Mouse (Mus musculus) liver, adult 2 months (tissue): ENCODE data around the gene Col18a1. TPM values are rescaled to one million over a fixed set of nuclear protein-coding genes. Genes with fewer than 3 reads are reported as not detected.

ENCODE experiments used
- DNase-seq: peaks from one replicate; pipeline ENCODE4 v3.0.0-alpha.2; 2011; ENCODE audit warnings: low read depth, low spot score; ENCODE audit errors: extremely low read depth
- H3K27ac ChIP-seq: fragments of 200-500 bp; replicated peaks from 2 replicates; pipeline ENCODE4 v1.5.1; 2012; ENCODE audit warnings: low read depth, mild to moderate bottlenecking, control low read depth, inconsistent platforms, low read length; ENCODE audit not compliant: insufficient read depth
- H3K27me3 ChIP-seq: fragments of 200-500 bp; 2 replicates; pipeline ENCODE4 v1.6.1; 2012; ENCODE audit warnings: mild to moderate bottlenecking, moderate library complexity, low read length, inconsistent platforms; ENCODE audit not compliant: control insufficient read depth, insufficient read depth
- H3K36me3 ChIP-seq: fragments of 200-500 bp; 2 replicates; pipeline ENCODE4 v1.6.1; 2012; ENCODE audit warnings: low read length, inconsistent platforms; ENCODE audit not compliant: control insufficient read depth, insufficient read depth
- H3K4me1 ChIP-seq: fragments of 200-500 bp; 2 replicates; pipeline ENCODE4 v1.6.1; 2011; ENCODE audit warnings: low read length; ENCODE audit not compliant: control insufficient read depth, insufficient read depth
- H3K4me3 ChIP-seq: fragments of 200-500 bp; 2 replicates; pipeline ENCODE4 v1.5.1; 2011; ENCODE audit warnings: low read depth, mild to moderate bottlenecking, control low read depth, low read length, moderate library complexity; ENCODE audit not compliant: insufficient read depth
- H3K79me2 ChIP-seq: fragments of 200-500 bp; 2 replicates; pipeline ENCODE4 v1.6.1; 2012; ENCODE audit warnings: inconsistent platforms, mild to moderate bottlenecking, low read length, moderate library complexity; ENCODE audit not compliant: control insufficient read depth, insufficient read depth
- H3K9ac ChIP-seq: fragments of 200-500 bp; 2 replicates; pipeline ENCODE4 v1.6.1; 2012; ENCODE audit warnings: low read depth, mild to moderate bottlenecking, control low read depth, inconsistent platforms, low read length
- CTCF ChIP-seq: fragments of 200-500 bp; IDR thresholded peaks from 2 replicates; pipeline ENCODE4 v1.5.1; 2011; ENCODE audit warnings: low read depth, low read length, control low read depth
- POLR2A ChIP-seq: fragments of 200-500 bp; IDR thresholded peaks from 2 replicates; pipeline ENCODE4 v1.6.1; 2011; ENCODE audit warnings: low read length, control low read depth; ENCODE audit not compliant: insufficient read depth; ENCODE audit errors: extremely low read depth
- WGBS: fragments of 180-500 bp; shearing (Covaris S2); methylation state at CpG from one replicate; pipeline ENCODE4 v1.1.7; 2018; 5-methylcytosine and 5-hydroxymethylcytosine counted together
- polyA plus RNA-seq: library from polyadenylated mRNA; depleted of rRNA; stranded (reverse); fragments of >200 nt; gene quantifications from 2 replicates; pipeline ENCODE4 v1.2.3, GENCODE M21; 2012
- total RNA-seq: library from RNA; depleted of rRNA; stranded (reverse); fragments of >200 nt; gene quantifications from 2 replicates; pipeline ENCODE4 v1.2.3, GENCODE M21; 2014

Col18a1 gene
- total and polyA plus RNA-seq, 2 experiments = 260 to 452 TPM

DNA sequence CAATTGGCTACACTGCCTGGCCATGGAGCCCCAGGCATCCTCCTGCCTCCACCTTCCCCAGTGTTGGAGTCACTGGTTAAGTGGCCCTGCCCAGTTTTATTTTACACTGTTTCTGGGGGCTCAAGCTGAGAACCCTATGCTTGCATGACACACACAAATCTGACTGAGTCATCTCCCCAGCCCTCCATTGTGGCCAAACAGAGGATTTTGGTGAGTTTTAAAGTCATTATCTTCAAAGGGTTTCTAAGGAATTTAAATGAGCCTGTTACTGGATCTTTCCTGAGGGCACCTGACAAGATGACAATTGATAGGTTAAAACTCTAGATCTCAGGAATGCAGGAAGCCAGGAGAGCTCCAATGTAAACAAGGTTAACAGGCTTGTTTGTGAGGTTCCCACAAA lies 27.1 kb upstream of the Col18a1 start:
- Histone ChIP-seq H3K27ac (no peak overlapping the region), H3K4me3 (no peak overlapping the region), H3K79me2 (no peaks in the 10 kb centered on the region), H3K9ac (no peak overlapping the region), H3K4me1 (no peaks in the 10 kb centered on the region), H3K36me3 (no peaks in the 10 kb centered on the region), H3K27me3 (no peaks in the 10 kb centered on the region)
- no peak for DNase-seq
- TF ChIP-seq CTCF (no peak), POLR2A (no peak)

DNA sequence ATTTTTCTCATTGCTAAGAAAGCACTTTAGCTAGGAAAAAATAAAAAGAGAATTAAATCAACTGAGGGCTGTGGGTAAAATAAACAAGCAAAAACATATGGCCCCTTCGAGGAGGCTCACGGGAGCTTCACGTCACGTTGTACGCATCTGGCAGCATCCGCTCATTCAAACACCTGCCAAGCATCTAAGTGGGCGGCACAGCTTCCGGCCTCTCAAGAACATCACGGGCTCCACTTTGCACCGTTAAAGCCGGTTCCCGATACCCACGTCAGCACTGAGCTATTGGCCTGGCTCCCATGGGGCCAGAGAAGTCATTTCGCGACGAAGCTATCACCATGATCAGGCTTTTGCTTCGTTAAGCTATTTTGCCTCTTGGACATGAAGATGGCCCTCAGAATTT lies 26.4 kb upstream of the Col18a1 start:
- H3K27ac ChIP-seq = no peak overlapping the region
- H3K4me3 ChIP-seq = no peak overlapping the region
- WGBS = 85% methylated on average over 17 of the region's 17 CpGs
- H3K79me2 ChIP-seq = no peaks in the 10 kb centered on the region
- H3K4me1 ChIP-seq = no peaks in the 10 kb centered on the region
- no peaks in the 10 kb centered on the region for H3K27me3 ChIP-seq
- no peak for DNase-seq
- TF ChIP-seq CTCF (no peak), POLR2A (no peak)
- H3K9ac ChIP-seq = no peak overlapping the region
- no peaks in the 10 kb centered on the region for H3K36me3 ChIP-seq

DNA sequence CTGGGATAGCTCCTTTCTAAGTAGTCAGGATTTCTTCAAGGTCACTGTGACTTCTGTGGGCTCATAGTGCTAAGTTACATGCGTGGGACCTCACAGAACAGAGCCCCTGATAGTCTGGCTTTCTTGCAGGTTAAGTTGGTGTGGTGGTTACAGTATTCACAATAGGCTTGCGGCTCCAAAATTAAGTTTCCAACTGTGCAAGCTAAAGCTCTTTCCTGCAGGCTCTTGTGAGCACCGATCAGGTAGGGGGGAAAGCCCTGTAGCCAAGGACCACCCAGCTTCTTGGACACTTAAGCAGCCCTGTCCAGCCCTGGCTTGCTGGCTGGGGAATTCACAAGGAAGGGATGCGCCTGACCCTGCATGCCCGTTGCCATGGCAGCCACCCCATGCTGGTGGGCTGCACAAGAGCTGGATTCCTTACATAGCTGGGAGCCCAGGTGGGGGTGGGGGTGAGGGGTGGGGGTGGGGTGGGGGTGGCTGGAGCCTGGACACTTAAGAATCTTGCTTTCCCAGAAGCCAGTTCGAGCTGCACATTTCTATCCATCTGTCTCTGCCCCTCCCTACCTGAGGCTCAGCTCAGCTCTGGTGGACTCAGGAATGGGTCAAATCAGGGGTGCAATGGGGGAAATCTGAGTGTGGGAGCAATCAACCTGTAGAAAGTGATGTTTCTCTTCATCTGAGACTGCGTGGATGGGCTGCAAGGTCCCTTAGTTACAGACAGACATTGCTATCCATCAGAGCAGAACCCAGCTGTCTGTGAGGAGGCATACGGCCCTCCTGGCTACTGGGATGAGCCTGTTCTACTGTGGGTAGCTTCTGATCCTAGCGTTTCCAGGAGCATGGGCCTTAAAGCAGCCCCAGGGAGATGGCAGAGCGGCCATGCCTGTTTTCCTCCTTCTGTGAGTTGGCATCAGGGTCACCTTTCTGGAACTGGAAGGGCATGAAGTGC lies 24.9 kb upstream of the Col18a1 start:
- no peak for DNase-seq
- H3K27me3 ChIP-seq = no peaks in the 10 kb centered on the region
- H3K36me3 ChIP-seq = no peaks in the 10 kb centered on the region
- H3K27ac ChIP-seq = no peak overlapping the region
- WGBS = 71% methylated on average over 10 of the region's 10 CpGs
- no peaks in the 10 kb centered on the region for H3K4me1 ChIP-seq
- no peak overlapping the region for H3K9ac ChIP-seq
- no peak for TF ChIP-seq POLR2A
- TF ChIP-seq CTCF = no peak
- no peak overlapping the region for H3K4me3 ChIP-seq
- H3K79me2 ChIP-seq = no peaks in the 10 kb centered on the region

DNA sequence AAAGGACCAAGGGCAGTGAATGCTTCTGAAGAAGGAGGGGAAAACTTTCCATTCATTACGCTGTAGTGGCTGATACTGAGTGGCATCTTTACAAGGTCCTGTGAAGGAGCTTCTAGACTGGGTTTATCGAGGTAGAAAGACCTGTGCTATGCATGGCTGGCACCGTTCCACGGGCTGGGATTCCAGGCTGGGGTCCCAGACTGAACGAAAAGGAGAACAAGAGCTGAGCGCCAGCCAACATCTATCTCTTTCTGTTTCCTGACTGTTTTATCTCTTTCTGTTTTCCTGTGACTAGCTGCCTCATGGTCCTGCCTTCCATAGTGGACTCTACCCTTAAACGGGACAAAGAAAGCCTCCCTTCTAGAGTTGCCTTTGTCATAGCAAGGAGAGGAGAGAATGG lies 21.1 kb upstream of the Col18a1 start:
- Histone ChIP-seq H3K36me3 (no peaks in the 10 kb centered on the region), H3K79me2 (no peaks in the 10 kb centered on the region), H3K27ac (no peak overlapping the region), H3K27me3 (no peaks in the 10 kb centered on the region), H3K9ac (no peak overlapping the region), H3K4me1 (no peaks in the 10 kb centered on the region), H3K4me3 (no peak overlapping the region)
- no peak for DNase-seq
- 72% methylated on average over 7 of the region's 7 CpGs for WGBS
- TF ChIP-seq CTCF = no peak
- no peak for TF ChIP-seq POLR2A

DNA sequence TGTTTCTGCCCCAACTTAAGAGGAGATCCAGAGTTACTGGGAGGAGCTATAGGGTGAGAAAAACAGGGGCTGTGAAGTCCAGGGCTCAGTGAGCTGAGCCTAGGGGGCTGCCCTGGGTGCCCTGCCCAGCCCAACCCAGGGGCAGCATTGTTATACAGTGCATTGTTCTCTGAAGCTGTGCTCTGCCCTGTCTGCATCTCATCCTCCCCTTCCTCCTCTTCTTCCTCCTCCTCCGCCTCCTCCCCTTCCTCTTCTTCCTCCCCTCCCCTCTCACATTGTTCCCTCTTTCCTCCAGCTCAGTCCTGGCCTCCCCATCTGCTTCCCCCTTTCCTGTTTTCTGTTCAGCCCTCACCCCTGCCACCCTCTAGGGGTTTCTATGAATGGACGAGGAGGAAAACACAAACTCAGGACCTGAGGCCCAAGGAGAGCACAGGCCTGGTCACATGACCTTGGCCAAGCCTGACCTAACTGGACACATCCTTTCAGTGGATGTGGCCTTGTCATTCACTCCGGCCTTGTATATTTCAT lies 16.5 kb upstream of the Col18a1 start:
- no peak overlapping the region for H3K4me3 ChIP-seq
- H3K4me1 ChIP-seq = no peaks in the 10 kb centered on the region
- DNase-seq = no peak
- H3K27ac ChIP-seq = no peak overlapping the region
- no peaks in the 10 kb centered on the region for H3K79me2 ChIP-seq
- H3K9ac ChIP-seq = no peak overlapping the region
- no peaks in the 10 kb centered on the region for H3K27me3 ChIP-seq
- no peaks in the 10 kb centered on the region for H3K36me3 ChIP-seq
- TF ChIP-seq POLR2A (no peak), CTCF (no peak)
- 78% methylated on average over 3 of the region's 3 CpGs for WGBS

DNA sequence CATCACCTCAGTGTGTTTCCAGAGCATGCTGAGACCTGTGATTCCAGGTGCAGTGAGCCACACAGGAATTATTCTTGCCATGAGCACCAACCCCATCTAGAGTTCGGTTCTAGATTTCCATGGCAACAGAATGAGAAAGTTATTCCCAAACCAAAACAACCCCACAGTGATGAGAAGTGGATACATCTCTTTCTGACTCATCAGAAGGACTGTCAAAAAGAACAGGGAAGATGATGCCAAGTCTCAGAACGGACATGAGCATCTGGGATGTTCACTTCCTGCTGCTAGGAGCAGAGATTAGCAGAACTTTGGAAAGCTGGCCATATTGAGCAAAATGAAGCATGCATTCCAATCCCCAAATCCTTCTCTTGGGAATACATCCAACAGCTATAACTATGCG lies 13.8 kb upstream of the Col18a1 start:
- TF ChIP-seq CTCF = no peak
- no peak for TF ChIP-seq POLR2A
- Histone ChIP-seq H3K27me3 (no peaks in the 10 kb centered on the region), H3K4me1 (no peaks in the 10 kb centered on the region), H3K9ac (no peak overlapping the region), H3K27ac (no peak overlapping the region), H3K79me2 (no peaks in the 10 kb centered on the region), H3K36me3 (no peaks in the 10 kb centered on the region), H3K4me3 (no peak overlapping the region)
- no peak for DNase-seq
- WGBS = 87% methylated on average over 3 of the region's 3 CpGs
